Mouse (Mus musculus): ENCODE results near the gene Ablim1. TPM values are rescaled to one million over a fixed set of nuclear protein-coding genes. Genes with fewer than 3 reads are reported as not detected.
A peak's percentile ranks its signal among the peaks of the same experiment; 100 is the strongest.

Ablim1 gene
- total RNA-seq, 2 experiments from 2014 or later: 83.6 to 94.5 TPM

GRCm38 (mm10) chr19:57343860-57344259 lies 29.1 kb upstream of the Ablim1 start:
- no peak for DNase-seq

GRCm38 (mm10) chr19:57340900-57341742 lies 26.4 kb upstream of the Ablim1 start:
- no peak for DNase-seq

GRCm38 (mm10) chr19:57339281-57339864 lies 24.7 kb upstream of the Ablim1 start:
- DNase-seq: no peak

GRCm38 (mm10) chr19:57335135-57335534 lies 20.4 kb upstream of the Ablim1 start:
- no peak for DNase-seq

GRCm38 (mm10) chr19:57333356-57333755 lies 18.6 kb upstream of the Ablim1 start:
- DNase-seq: no peak

GRCm38 (mm10) chr19:57331237-57331636 lies 16.5 kb upstream of the Ablim1 start:
- DNase-seq: no peak

GRCm38 (mm10) chr19:57330309-57330708 lies 15.6 kb upstream of the Ablim1 start:
- no peak for DNase-seq

- peak; percentile 57 for DNase-seq
Observed at GRCm38 (mm10) chr19:57328792-57329191, 14.1 kb upstream of the Ablim1 start.

- no peak for DNase-seq
Observed at GRCm38 (mm10) chr19:57328269-57328668, 13.6 kb upstream of the Ablim1 start.

GRCm38 (mm10) chr19:57327679-57328078 lies 13.0 kb upstream of the Ablim1 start:
- no peak for DNase-seq

GRCm38 (mm10) chr19:57325748-57326300 lies 11.1 kb upstream of the Ablim1 start:
- peak; percentile 82 for DNase-seq

- DNase-seq: no peak
Observed at GRCm38 (mm10) chr19:57323087-57323486, 8.4 kb upstream of the Ablim1 start.

GRCm38 (mm10) chr19:57322491-57322890 lies 7.8 kb upstream of the Ablim1 start:
- DNase-seq: no peak

- no peak for DNase-seq
Observed at GRCm38 (mm10) chr19:57321839-57322238, 7.1 kb upstream of the Ablim1 start.

GRCm38 (mm10) chr19:57320656-57321382 lies 6.1 kb upstream of the Ablim1 start:
- DNase-seq: no peak

- DNase-seq: no peak
Observed at GRCm38 (mm10) chr19:57316597-57316996, 1.9 kb upstream of the Ablim1 start.

GRCm38 (mm10) chr19:57315013-57315565 lies 370 bp upstream of the Ablim1 start:
- DNase-seq: peak; percentile 50

GRCm38 (mm10) chr19:57313891-57314345 lies 801 bp downstream of the Ablim1 start:
- DNase-seq: no peak

- peak; percentile 67 for DNase-seq
Observed at GRCm38 (mm10) chr19:57313226-57313625, 1.5 kb downstream of the Ablim1 start.

- DNase-seq: no peak
Observed at GRCm38 (mm10) chr19:57309980-57310379, 4.7 kb downstream of the Ablim1 start.

- DNase-seq: no peak
Observed at GRCm38 (mm10) chr19:57306601-57307000, 8.1 kb downstream of the Ablim1 start.

- DNase-seq: no peak
Observed at GRCm38 (mm10) chr19:57305972-57306371, 8.7 kb downstream of the Ablim1 start.

Data from adrenal gland, postnatal 10 days (tissue).